Mouse (Mus musculus) adrenal gland, postnatal 25 days (tissue): ENCODE measurements around the gene Bspry. TPM values are rescaled to one million over a fixed set of nuclear protein-coding genes. Genes with fewer than 3 reads are reported as not detected.

Experiments used
- DNase-seq: peaks from one replicate; pipeline ENCODE4 v3.0.0; 2021; ENCODE audit warnings: mixed read lengths
- total RNA-seq: library from RNA; stranded (reverse); gene quantifications from 2 replicates; pipeline ENCODE4 v1.2.3, GENCODE M21; 2021

Bspry gene
- total RNA-seq, 1 experiment from 2014 or later, result 3.5 TPM

- no peak for DNase-seq
Measured at GRCm38 (mm10) chr4:62516079-62516478, 36.2 kb downstream of the Bspry start.

- no peak for DNase-seq
Measured at GRCm38 (mm10) chr4:62516579-62516978, 36.7 kb downstream of the Bspry start.

DNA sequence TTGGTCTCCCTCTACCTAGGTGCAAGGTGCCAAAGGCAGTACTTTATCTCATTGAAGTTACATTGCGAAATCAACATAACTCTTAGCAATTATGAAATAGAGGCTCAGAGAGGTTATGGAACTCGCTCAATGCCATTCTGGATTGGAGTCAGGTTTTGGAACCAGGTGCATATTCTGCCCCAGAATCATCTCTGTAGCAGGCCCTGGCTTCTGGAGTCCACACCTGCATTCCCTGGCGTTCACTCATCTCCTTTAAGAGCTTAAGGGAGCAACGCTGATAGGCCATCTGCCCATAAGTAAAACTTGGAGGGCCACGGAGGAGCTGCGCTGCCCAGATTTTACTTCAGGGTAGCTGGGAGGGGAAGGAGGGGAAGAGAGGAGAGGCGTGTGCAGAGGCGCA is 37.2 kb downstream of the Bspry start:
- no peak for DNase-seq

GRCm38 (mm10) chr4:62517538-62518415 is 37.9 kb downstream of the Bspry start:
- DNase-seq, result no peak

DNA sequence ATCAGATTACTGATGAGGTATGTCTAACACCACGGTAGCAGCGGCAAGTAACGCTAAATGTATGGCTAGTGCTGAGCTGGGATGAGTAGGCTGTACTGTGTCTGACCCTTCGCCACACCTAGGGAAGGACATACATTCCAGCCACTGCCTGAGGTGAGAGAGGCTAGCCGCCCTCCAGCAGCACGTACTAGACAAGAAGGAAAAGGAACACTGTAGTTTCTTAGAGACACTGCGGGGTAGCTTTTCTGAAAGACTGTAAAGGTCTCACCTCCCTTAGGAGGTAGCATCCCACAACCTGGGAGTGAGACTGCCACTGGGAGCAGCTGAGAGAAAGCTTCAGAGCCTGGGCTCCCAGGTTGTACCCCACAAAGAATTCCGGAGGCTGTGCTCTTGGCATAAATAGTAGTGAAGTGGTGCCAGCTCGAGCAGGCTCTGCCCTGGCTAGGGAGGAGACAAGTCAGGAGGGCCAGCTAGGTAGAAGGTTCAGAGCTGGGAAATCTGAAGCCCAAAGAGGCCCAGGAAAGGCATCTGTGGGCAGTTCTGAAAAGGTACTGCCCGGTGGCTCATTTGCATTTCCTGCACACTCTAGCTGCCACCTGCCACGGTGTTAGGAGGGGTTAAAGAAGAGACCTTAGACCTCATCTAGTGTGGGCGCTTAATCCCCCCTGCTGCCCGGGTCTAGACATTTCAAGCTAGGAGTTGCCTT is 38.7 kb downstream of the Bspry start:
- DNase-seq, result no peak

GRCm38 (mm10) chr4:62519122-62519848 is 39.4 kb downstream of the Bspry start:
- DNase-seq, result no peak

- DNase-seq, result peak; percentile 94
Measured at GRCm38 (mm10) chr4:62519849-62520233, 40.0 kb downstream of the Bspry start, which contains the start of gene Alad. Gene Alad, minus strand, starts transcription at chr4:62519918.

GRCm38 (mm10) chr4:62520892-62521400 is 41.1 kb downstream of the Bspry start:
- no peak for DNase-seq

DNA sequence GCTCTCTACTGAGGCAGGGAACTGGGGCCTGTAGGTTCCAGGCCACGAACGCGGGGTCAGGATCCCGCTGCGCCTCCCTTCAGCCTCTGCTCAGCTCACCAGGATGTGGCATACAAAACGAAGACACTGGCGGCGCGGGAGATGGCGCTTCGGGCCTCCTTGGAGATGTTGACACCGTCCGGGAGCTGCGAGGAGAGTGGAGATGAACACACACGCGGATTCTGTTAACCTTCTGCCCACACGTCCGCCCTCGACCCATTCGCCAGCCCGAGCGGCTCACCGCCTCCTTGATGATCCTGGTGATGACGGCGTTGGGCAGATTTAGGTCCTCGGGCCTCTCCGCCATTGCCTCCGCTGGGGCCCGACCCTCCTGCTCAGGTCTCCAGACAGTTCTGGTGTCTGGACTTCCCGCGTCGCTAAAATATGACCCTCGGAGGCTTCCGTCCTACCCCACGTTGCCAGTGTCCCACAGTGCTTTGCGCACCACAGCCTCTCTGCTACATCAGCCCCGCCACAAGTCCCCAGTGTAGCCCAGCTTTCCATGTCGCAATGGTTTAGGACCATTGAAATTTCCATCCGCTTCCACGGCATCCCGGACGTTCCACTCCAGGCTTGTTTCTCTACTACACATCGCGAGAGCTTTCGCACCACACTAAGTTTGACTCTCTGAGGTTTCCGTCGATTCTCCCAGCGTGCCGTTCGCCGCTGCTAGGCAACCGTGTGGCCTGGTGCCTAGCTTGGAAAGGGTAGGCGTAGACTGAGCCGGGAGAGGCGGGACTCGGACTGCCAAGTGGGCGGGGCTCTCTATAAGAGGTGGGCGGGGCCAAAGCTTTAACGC is 45.0 kb downstream of the Bspry start, which contains the start of the genes Pole3 and 4933430I17Rik:
Gene Pole3 (minus strand): TSS at position 418 of the 838 bp plus-strand sequence.
Gene 4933430I17Rik (plus strand): TSS at position 719 of the 838 bp plus-strand sequence.
- DNase-seq, result peak; percentile 96

DNA sequence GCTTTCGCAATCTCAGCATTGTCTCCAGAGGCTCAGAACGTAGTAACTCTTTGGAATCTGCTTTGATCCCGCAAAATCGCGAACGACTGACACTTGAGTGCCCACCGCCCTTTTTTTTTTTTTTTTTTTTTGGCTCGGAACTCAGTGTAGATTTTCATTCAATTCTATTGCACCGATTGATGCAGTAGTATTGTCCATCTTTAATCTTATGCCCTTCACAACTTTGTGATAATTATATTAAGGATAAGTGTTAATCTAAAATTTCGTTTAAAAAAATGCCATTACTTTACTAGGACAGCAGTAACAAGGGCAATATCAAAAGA is 45.6 kb downstream of the Bspry start:
- DNase-seq, result no peak

DNA sequence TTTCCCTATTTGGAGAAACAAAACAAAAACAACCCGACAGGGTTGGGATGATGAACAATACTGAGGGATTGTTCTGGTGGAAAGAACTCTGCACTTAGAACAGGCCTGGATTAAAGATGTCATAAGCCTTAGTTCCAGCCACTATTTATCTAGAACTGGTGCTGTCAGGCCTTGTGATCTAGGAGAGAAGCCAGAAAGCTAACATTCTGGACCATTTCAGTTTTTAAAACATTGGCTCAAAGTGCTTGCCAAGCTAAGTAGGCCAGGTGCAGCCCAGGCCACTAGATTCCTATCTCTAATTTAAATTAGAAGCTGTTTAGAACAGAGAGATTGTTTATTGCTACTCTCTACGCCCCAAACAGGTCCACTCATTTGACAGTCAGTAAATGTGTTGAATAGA is 46.4 kb downstream of the Bspry start:
- DNase-seq, result no peak

DNA sequence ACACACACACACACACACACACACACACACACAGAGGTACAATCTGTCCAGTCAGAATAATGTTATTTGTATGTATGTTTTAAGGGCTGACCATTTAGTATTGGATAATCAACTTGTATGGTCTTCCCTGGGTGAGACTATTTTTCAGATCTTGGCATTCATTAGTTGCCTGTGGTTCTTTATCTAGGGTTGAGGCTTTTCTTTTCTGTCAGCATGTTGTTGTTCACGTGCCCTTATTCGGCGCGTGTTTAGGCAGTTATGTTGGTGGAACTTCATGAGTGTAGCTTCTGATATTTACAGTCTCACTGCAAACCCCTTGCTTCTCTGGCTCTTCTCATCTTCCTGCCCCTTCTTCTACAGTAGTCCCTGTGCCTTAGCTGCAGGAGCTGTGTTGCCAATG is 47.8 kb downstream of the Bspry start:
- DNase-seq, result no peak

DNA sequence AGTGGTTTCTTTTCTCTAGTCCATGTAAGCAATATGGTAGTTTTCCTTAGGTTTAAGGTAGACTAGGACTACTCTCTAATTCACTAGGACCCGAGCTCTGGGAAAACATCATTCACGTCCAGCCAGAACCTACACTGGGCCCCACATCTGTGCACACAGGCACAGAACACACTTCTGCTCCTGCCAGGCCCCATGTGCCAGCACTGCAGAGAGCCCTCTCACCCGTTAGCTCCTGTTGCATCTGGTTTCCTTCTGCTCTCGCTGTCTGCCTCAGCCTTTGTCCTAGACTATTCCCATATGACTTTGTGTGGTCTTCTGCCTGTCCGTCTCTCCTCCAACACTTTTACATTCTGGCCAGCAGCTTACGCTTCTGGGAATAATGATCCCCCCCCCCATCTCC is 53.9 kb downstream of the Bspry start:
- DNase-seq, result no peak

GRCm38 (mm10) chr4:62541802-62542201 is 61.9 kb downstream of the Bspry start:
- DNase-seq, result no peak

DNA sequence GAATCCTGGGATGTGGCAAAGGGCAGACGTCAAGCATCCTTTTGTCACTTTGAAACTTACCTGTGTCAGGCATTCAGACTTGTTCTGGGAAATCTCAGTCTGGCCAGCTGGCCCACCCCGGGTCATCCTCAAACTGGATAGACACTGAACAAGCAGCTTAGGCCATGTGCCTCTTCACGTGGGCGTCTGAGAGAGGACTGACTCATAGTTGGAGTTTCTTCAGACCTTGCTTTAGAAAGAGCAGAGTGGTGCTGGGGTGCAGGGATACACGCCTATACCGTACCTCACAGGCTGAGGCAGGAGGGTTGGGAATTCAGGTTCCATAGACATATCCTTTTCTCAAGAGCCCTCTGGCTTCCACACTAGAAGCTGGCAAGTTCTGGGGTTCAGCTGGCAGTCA is 63.9 kb downstream of the Bspry start:
- DNase-seq, result no peak

DNA sequence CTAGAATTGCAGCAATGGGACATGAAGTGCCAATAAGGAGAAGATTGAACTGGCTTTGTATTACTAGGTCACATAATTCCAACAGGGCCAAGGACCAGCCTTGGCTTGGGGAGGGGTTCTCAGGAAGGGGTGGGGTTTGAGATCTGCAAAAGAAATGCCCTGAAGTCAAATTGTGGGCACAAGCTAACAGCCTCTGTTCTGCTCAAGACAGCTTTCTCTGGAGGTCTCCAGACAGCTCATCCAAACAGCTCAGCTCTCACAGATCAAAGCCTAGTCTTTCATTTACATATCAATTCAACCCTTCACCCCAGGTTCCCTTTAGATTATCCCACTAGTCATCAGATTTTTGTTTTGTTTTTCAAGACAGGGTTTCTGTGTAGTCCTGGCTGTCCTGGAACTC is 64.9 kb downstream of the Bspry start:
- no peak for DNase-seq

Other genes with a start within 250 kb of the Bspry start
- gene Zfp37, start 249.0 kb upstream of the Bspry start, total RNA-seq, result 3.8 and 5.2 TPM in 2 replicates
- 27.7 and 30.6 TPM in 2 replicates for gene Slc31a2, start 217.5 kb upstream of the Bspry start, total RNA-seq
- gene Fkbp15, start 119.5 kb upstream of the Bspry start, total RNA-seq, result 34.9 and 42.5 TPM in 2 replicates
- gene Slc31a1, start 119.3 kb upstream of the Bspry start, total RNA-seq, result 50.7 and 51.4 TPM in 2 replicates
- gene Cdc26, start 71.4 kb upstream of the Bspry start, total RNA-seq, result 70.4 and 85.8 TPM in 2 replicates
- gene Prpf4, start 71.3 kb upstream of the Bspry start, total RNA-seq, result 28.4 and 30.2 TPM in 2 replicates
- gene Rnf183, start 44.8 kb upstream of the Bspry start, total RNA-seq, result not detected in 2 replicates
- 2.4 and 3.0 TPM in 2 replicates for gene Wdr31, start 9.2 kb upstream of the Bspry start, total RNA-seq
- gene Hdhd3, start 23.4 kb downstream of the Bspry start, total RNA-seq, result 10.2 and 14.6 TPM in 2 replicates
- gene Alad, start 39.9 kb downstream of the Bspry start, total RNA-seq, result 78.1 and 97.7 TPM in 2 replicates
- 49.0 and 52.2 TPM in 2 replicates for gene Pole3, start 45.0 kb downstream of the Bspry start, total RNA-seq
- 0.64 TPM in 1 of 2 replicates, not detected in the other for gene 4933430I17Rik, start 45.3 kb downstream of the Bspry start, total RNA-seq
- gene Rgs3, start 79.8 kb downstream of the Bspry start, total RNA-seq, result 31.5 TPM in 2 replicates